Mouse (Mus musculus): ENCODE results near the gene Iqca.
A peak's percentile ranks its signal among the peaks of the same experiment; 100 is the strongest.

Gene Iqca

DNA sequence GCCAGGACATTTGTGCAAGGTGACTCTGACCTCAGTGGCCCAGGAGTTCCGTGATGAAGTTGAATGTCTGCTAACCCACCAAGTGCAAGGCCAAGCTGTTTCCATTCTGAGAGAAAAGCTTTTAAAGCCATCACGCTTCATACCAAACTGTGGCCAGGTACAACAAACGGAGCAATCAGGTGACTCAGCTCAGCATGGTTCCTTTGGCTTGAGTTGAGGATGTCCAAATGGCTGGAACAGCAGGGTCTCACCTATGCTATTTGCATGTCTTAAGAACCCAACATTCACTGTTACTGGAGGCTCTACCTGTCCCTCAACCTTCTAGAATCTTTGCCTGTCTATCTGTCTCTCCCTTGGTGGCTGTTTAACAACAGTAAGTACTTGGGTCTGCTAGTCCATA, 93.1 kb downstream of the Iqca start:
- DNase-seq (ENCODE audit: low spot score in 2 of 2): no peak

DNA sequence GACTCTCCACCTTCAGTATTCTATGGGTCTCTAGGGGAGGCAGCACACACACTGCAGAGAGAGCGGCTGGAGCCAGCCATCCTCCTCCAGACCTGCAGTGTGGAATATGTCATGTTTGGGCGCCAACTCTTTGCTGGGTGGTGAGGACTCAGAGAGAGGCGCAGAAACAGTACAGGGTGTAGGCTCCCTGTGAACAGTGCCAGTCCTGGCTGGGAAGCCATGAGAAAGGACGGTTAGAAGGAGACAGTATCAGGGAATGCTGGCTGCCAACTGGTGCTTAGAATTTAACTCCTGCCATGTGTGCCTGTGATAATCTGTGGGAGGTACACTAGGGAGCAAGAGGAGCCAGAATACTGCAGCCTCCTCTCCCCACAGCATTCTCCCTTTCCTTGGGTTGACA, 98.2 kb downstream of the Iqca start:
- DNase-seq (ENCODE audit: low spot score in 2 of 2): no peak

DNA sequence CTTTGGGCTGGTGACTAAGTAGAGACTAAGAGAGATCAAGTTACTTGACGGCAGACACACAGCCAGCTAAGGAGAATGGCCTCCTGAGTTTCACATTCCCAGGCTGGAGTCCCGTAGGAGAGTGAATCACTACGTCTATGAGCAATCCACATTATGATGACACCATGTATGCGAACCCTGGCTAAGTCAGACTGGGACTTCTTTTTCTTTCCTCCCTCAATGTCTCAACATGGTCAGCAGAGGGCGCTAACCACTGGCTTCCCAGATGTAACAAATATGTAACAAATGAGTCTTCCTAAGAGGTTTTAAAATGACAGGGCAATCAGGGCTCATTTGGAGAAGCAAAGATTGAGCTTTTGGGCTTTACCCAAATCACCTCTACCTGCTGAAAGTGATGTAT, 101.9 kb downstream of the Iqca start:
- DNase-seq (ENCODE audit: low spot score in 2 of 2): peak in 1 of 2 experiments; percentile 3

DNA sequence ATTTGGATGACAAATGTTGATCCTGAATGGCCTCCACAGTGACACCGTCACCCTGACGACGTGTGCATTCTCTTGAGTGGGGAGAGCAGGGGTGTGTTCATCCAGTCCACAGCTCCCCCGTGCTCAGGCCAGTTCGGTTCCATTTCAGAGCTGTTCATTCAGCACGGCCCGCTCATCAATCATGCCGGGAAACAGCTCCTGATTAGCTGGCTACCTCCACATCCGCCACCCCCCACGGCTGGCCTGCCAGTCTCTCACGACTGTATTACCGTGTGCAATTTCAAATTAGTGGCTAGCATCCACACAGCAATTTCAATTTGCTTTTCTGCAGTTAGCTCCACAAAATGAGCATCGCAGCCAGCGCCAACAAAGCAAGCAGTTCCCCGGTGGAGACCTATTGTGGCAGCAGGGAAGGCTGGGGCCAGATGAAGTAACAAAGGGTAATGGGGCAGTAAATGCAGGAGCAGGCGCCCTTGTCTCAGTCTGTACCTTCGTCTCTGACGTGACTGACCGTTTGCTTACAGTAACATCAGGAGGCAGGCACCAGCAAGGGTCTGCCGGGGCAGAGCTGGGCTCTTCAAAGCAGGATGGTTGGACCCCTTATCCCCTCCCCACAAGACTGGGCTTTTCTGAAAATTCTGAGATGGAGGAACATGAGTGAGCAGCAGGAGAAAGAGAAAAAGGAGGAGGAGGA, 103.0 kb downstream of the Iqca start:
- DNase-seq (ENCODE audit: low spot score in 2 of 2): no peak

DNA sequence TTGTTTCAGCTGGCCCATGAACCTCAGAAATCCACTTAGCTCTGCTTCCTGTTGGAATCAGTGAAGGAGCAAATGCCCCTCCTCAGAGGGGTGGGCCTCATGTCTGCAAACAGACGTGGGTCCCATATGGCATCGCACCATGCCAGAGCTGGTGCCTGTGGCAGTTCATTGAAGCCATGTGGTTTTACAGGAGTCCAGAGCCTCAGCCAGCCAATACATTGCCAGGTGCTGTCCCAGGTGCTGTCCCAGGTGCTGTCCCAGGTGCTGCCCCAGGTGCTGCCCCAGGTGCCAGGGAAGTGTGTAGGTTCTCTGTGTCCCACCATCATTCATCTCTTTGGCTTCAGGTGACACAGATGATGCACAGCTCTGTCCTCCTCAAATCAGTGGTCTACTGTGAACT, 124.9 kb downstream of the Iqca start:
- no peak for DNase-seq (ENCODE audit: low spot score in 2 of 2)

DNA sequence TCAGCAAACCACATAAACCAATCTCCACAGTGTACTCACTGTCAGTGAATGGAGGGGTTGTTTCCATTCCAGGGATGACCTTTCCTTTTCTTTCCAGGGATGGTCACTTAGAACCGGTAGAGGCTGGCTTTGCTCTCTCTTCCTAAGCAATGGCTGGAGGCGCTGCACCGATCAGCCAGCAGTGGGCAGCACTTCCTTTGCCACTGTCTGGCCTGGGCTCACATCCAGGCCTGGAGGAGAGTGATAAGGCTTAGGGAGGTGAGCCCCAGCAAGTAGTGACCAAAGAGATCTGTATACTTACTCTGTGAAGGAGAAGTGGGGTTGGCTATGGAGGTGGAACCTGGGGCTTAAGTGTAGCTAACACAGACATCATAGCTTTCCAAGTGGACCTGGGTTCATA, 126.3 kb downstream of the Iqca start:
- DNase-seq (ENCODE audit: low spot score in 2 of 2): no peak

DNA sequence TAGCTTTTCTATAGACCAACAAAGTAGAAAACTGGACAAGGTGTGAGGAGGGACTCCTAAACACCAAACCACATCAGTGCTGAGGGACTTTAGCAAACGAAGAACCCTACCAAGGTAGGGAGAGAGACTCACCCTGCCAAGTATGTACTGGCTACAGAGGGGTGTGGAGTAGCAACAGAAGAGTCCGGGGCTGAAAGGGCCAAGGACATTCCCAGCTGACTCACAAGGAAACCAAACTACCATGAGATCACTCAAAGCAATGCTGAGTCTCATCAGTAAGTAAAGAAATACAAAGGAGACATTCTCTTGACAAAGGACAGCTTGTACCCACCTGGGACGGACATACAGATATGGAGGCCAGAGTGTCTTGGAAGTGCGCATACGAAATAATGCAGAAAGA, 132.9 kb downstream of the Iqca start:
- DNase-seq (ENCODE audit: low spot score in 2 of 2): no peak

DNA sequence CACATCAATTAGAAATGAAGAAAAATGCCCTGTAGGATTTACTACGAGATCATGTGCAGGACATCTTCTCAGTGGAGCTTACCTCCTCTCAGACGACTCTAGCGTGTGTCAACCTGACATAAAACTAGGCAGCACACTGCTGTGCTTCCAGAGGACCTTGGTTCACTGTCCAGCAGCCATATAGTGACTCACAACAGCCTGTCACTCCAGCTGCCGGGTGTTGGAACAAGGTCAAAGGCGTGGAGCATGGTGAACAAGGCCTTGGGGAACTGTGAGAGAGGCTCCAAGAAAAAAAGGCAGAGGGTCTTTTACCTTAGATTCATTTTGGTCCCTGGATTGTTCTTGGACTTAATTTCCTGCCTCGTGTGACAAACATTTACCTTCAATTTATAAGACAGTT, 135.1 kb downstream of the Iqca start:
- no peak for DNase-seq (ENCODE audit: low spot score in 2 of 2)

DNA sequence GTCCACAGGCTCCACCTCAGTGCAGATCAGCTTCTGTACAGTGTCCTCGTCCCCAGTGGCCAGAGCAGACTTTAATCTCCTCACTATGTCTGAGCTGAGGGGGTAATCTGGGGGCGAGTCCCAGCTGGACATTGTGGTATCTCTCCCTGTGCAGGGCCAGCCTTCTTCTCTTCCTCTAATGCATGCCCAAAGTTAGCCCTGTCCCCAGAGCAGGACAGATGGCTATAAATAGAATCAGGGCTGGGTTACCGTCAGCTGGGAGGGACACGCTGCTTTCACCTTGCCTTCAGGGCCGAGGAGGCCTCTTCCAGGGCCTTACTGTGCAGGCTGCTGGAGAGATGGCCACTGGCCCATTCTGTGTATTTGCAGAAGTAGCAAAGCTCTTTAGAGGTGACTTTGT, 138.8 kb downstream of the Iqca start, which contains the start of gene Asb18:
Asb18 (minus strand) TSS at position 221 of the 400 bp plus-strand sequence.
- no peak for DNase-seq (ENCODE audit: low spot score in 2 of 2)

DNA sequence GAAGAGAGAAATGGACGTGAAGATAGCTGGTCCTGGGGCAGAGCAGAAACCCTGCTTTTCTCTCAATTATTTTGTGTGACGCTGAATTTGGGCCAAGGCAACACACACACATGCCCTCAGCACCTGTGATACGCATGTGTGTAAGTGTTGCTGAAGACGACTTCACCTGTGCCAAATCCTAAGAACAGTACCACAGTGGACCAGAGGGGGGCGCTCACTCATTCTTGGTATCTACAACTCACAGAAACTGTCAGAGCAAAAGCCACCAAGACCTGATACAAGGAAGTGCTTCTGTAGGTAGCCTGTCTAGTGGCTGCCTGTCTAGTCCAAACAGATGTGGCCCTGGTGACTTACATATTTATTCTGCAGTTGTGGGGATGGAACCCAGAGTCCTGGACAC, 139.9 kb downstream of the Iqca start:
- DNase-seq (ENCODE audit: low spot score in 2 of 2): no peak

DNA sequence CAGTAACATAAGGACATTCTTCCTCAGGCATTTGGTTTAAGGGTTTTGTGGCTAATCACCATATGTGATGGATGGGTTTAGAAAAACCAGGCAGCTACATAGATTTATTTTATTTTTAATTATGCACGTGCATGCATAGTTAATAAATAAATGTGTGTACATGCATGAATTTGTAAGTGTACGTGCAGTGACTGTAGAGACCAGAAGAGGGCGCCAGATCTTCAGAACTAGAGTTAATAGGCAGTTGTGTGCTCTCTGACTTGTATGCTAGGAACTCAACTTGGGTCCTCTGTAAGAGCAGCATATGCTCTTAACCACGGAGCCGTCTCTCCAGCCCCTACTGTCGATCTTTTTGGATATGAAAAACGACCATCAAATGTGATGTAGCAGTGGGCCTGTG, 140.4 kb downstream of the Iqca start:
- DNase-seq (ENCODE audit: low spot score in 2 of 2): no peak

DNA sequence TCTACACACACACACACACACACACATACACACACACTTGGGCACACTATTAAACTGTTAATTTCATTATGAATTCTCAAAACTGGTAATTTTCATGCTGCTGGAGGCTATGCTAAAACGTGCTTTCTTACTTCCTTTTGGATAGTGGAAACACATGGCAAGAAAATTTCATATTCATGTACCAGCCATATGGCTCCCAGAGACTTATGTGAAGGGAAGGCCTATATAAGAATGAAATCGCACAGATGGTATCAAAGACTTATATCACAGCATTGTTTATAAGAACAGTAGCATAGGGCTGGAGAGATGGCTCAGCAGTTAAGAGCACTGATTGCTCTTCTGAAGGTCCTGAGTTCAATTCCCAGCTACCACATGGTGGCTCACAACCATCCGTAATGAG, 141.0 kb downstream of the Iqca start:
- DNase-seq (ENCODE audit: low spot score in 2 of 2): no peak

DNA sequence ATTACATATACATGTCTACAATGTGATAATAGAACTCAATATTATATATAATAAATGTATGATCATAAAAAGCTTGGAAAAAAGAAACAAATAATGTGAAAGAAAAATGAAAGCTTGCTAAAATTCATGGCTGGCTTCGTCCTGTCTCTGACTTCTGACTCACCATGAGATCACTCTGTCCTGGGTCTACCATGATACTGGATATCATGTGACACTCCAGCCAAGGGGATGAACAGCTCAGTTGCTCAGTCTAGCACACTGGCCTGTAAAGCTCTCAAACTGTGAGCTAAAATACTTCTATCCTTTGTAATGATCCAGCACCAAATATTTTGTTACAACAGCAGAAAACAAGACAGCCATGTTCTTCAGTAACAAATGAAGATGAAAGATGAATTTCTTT, 143.1 kb downstream of the Iqca start:
- no peak for DNase-seq (ENCODE audit: low spot score in 2 of 2)

DNA sequence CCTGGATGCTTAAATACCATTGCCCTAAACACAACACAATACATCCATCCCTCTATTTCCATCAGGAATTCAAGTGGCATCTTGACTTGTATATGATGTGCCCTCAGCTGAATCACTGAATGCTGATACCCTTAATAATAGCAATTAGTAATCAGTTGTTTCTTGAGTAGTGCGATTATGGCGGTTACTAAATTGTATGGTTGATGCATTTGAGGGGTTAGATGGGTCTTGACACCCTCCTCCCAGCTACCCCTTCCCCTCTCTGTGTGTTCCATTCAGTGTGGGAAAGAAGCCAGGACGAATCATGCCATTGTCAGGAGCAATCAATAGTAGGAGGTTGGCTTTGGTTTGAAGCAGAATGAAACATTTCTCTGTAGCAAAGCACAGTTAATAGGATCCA, 144.0 kb downstream of the Iqca start:
- DNase-seq (ENCODE audit: low spot score in 2 of 2): no peak

DNA sequence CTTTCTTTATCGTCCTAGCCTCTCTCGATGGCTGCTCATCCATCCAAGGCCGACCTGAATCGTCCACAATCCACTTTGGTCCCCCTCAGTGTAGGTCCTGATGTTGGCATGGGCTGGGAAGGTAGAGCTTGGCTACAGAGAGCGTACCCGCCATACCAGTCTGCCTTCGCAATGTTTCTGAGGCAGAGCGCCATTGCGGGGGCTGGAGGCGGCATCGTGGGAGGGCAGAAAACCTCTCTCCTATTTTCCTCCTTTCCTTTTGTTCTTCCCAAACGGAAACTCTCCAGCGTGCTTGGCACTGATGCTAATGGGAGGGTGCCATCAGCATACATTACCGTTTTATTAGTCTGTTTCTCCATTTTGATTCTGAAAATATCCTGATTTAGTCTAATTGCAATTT, 146.5 kb downstream of the Iqca start:
- DNase-seq (ENCODE audit: low spot score in 2 of 2): no peak

DNA sequence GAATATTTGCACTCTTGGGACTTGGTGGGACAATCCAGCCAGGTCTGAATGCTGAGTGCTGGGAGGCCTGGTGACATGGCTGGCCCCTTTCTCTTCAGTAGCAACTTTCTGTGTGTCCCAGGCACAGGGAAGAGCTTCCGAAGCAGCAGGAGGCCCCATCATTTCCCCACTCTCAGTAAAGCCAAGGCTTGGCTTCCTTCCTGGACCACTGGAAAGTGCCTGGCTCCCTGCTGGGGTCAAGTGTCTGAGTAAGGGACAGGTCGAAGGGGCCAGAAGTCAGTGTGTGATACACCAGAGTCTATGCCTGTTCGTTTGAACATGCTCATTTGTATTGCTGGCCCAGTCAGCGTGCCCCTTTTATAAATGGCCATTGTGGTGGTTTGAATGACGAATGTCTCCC, 152.2 kb downstream of the Iqca start:
- no peak for DNase-seq (ENCODE audit: low spot score in 2 of 2)

DNA sequence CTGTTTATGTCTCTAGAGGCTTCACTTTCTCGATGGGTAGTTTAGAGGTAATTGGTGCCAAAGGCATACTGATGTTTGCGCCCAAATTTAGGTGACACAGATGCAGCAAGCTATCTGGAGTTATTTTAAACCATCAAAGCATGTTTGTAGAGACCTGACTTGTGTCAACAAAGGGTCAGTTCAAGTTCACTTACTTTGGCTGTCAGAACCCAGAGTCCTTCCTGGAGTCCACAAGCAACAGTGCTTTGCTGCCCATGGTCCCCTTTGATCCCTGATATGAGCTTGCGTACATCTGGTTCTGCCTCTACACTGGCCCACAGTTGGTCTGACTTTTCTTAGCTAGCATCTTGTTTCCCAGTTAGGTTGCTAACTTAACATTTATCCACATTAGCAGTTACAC, 153.3 kb downstream of the Iqca start:
- no peak for DNase-seq (ENCODE audit: low spot score in 2 of 2)

DNA sequence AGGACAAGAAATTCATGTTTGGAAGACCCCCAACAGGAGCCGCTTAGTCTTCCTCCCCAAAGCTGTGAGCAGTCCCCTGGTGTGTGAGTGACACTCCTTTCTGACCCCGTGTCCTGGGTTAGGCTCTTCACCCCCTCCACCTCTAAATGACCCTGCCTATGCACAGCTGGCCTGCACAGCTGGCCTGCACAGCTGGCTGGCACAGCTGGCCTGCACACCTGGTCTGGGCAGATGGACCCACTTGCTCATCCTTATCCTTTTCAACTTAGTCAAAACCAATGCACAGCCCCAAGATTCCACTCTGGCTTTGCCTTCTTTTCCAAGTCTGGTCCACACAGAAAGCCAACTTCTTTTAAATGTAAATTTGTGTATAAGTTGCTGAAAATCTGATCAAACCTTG, 154.5 kb downstream of the Iqca start:
- no peak for DNase-seq (ENCODE audit: low spot score in 2 of 2)

DNA sequence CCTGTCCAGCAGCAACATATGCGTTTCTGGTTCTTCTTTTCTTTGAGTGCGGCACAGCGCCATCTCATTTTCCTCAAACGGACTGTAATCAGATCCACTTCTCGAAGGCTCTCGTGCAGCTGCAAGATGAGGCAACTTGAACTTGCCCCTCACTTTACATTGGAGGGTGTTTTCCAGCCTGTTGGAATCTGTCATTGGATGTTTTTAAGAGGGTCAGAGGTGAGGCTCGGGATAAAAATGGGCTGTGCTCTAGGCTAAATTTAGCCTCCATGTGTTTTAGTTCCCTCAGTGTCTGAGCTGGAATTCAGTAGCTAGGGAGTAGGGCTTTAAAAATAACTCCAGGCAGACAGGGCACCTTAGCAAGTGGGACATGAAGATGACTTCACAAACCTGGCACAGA, 155.1 kb downstream of the Iqca start:
- no peak for DNase-seq (ENCODE audit: low spot score in 2 of 2)

DNA sequence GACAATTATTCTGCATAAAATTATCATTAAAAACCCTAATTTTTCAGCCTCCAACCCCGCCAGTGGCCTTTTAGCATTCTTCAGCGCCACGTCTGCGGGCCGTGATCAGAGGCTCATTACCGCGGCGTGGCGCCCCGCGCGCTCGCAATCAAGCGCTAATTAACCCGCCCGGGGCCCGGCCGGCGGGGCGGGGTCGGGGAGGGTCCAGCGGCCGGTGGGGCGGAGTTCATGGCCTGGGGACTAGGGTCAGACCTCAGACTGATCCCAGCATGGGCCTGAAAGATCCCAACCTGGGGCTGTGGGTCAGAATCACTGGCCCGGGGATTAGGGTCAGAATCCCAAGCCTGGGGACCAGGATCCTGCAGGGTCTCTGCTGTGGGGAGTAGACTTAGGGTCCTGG, 160.9 kb downstream of the Iqca start:
- DNase-seq (ENCODE audit: low spot score in 2 of 2): no peak

Data from spleen, postnatal 36 days (tissue).